Mouse (Mus musculus): ENCODE measurements around the gene Carm1. TPM values are rescaled to one million over a fixed set of nuclear protein-coding genes. Genes with fewer than 3 reads are reported as not detected.

The Carm1 gene
- polyA plus RNA-seq, 1 experiment = 98.5 TPM

DNA sequence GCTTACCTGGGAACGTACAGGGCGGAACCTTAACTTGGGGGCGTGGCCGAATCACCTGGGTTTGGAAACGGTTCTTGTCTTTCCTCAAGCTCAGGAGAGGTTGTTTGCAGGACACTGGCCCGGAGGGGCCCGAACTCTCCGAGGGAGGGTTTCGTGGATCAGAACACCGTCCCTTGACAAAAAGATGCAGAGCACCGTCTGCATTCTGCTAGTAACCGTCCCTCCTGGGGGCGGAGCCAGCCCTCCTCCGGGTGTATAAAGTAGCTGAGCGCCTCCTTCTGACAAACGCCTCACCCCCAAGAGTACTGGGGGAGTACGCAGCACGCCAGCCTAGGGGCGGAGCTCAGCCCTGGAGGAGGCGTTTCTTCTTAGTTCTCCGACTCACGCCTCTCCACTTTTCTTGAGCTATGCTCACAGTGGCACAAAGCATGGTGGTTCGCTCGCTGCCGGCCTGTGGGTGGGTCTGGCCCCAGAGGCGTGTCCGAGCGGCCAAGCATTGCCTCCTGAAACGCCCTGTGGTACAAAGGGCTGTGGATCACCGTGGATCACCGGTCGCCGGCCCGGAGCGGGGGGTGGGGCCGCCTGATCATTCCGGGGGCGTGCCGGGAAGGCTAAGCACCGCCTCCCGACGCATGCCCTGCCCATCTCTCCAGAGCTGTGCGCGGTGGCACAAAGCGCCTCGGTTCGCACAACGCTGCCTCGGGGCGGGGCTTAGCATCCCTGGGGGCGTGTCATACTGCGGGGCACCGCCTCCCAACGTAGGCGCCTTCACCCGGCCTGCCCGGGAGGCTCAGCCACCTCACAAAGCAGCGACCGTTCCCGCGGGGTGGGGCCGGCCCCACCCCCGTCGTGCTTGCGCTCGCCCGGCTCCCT is 542 bp upstream of the Carm1 start:
- H3K4me3 ChIP-seq (ENCODE audit: control insufficient read depth, insufficient read depth, low read length) = peak overlapping the region; percentile 60
- TF ChIP-seq CTCF (IDR thresholded peaks at IDR 0.05; ENCODE audit: borderline replicate concordance, control insufficient read depth, extremely low read depth, insufficient read depth, low read length, poor library complexity) (peak; percentile 93; the same call in 1 of the 2 replicates), POLR2A (IDR thresholded peaks at IDR 0.05; ENCODE audit: control insufficient read depth, extremely low read depth, insufficient read depth, low read length, poor library complexity) (peak; percentile 38)
- no peaks in the 10 kb centered on the region for H3K36me3 ChIP-seq (ENCODE audit: control insufficient read depth, insufficient read depth, low read length)
- under 1% methylated on average over 67 of the region's 67 CpGs for WGBS
- DNase-seq = peak; percentile 100
- no peaks in the 10 kb centered on the region for H3K27me3 ChIP-seq (ENCODE audit: control insufficient read depth, insufficient read depth, low read length)
- H3K4me1 ChIP-seq (replicated peaks; ENCODE audit: control insufficient read depth, insufficient read depth, low read length) = peaks cover 15% of the 10 kb centered on the region
- peak overlapping the region; percentile 25; the same call in 1 of the 2 replicates for H3K27ac ChIP-seq (ENCODE audit: control insufficient read depth, insufficient read depth, low read length)

DNA sequence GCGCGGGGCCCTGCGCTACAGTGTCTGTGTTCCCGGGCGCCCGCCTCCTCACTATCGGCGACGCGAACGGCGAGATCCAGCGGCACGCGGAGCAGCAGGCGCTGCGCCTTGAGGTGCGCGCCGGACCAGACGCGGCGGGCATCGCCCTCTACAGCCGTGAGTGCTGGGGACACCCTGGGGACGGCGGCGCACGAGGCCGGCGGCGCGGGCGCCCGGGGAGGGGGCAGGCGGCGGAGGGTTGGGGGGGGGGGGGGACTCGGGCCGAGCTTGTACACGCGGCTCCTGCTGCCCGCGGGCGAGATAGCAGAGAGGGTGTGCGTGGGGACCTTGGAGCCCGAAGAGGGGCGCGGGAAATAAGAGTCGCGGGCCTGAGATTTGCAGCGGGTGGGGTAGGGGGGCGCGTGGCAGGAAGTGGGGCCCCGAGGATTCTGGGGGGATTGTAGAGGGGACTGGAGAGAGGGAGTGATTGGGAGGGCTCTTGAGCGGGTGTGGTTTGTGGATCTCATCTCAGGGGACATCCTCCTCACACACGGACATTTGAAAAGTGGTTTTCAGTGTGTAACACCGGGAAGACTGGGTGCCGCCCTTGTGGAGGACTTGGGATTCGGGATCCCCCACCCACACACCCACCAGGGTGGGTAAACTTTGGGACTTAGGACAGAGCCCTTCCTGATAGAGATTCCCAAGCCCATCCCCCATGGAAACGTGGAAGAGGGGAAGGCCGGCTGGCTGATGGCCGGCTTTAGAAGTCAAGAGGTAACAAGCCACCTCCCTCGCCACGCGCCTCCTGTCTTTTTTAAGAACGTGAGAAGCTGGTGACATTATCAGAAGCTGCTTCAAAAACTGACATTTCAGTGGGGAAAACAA is 614 bp downstream of the Carm1 start:
- peak; percentile 51 for DNase-seq
- WGBS = 1% methylated on average over 62 of the region's 66 CpGs
- Histone ChIP-seq H3K27me3 (ENCODE audit: control insufficient read depth, insufficient read depth, low read length) (no peaks in the 10 kb centered on the region), H3K4me1 (replicated peaks; ENCODE audit: control insufficient read depth, insufficient read depth, low read length) (peaks cover 15% of the 10 kb centered on the region), H3K36me3 (ENCODE audit: control insufficient read depth, insufficient read depth, low read length) (no peaks in the 10 kb centered on the region), H3K4me3 (ENCODE audit: control insufficient read depth, insufficient read depth, low read length) (peak overlapping the region; percentile 64), H3K27ac (ENCODE audit: control insufficient read depth, insufficient read depth, low read length) (no peak overlapping the region)
- TF ChIP-seq CTCF (IDR thresholded peaks at IDR 0.05; ENCODE audit: borderline replicate concordance, control insufficient read depth, extremely low read depth, insufficient read depth, low read length, poor library complexity) (no peak), POLR2A (IDR thresholded peaks at IDR 0.05; ENCODE audit: control insufficient read depth, extremely low read depth, insufficient read depth, low read length, poor library complexity) (no peak)

DNA sequence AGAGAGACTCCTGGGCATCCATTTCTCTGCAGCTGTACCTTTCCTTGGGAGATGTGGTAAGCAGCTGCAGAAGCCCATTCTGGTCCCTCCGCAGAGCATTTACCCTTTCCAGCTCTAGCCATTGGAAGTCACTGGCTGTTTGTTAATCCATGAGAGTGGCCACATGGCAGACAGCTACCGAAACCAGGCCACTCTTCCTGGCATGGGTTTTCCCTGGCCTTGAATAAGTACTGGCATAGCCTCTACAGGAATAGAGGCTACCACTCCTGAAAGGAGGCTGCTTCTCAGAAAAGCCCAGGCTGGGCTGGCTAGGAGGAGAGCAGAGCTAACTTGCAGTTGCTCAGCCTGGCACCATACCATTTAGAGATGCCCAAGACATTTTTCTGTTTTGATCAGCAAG is 4.4 kb downstream of the Carm1 start:
- H3K27me3 ChIP-seq (ENCODE audit: control insufficient read depth, insufficient read depth, low read length) = no peaks in the 10 kb centered on the region
- WGBS = 94% methylated on average over 2 of the region's 2 CpGs
- H3K36me3 ChIP-seq (ENCODE audit: control insufficient read depth, insufficient read depth, low read length) = no peaks in the 10 kb centered on the region
- peaks cover 8% of the 10 kb centered on the region for H3K4me1 ChIP-seq (replicated peaks; ENCODE audit: control insufficient read depth, insufficient read depth, low read length)
- no peak overlapping the region for H3K27ac ChIP-seq (ENCODE audit: control insufficient read depth, insufficient read depth, low read length)
- no peak for DNase-seq
- H3K4me3 ChIP-seq (ENCODE audit: control insufficient read depth, insufficient read depth, low read length) = no peak overlapping the region
- TF ChIP-seq POLR2A (IDR thresholded peaks at IDR 0.05; ENCODE audit: control insufficient read depth, extremely low read depth, insufficient read depth, low read length, poor library complexity) (no peak), CTCF (IDR thresholded peaks at IDR 0.05; ENCODE audit: borderline replicate concordance, control insufficient read depth, extremely low read depth, insufficient read depth, low read length, poor library complexity) (no peak)

DNA sequence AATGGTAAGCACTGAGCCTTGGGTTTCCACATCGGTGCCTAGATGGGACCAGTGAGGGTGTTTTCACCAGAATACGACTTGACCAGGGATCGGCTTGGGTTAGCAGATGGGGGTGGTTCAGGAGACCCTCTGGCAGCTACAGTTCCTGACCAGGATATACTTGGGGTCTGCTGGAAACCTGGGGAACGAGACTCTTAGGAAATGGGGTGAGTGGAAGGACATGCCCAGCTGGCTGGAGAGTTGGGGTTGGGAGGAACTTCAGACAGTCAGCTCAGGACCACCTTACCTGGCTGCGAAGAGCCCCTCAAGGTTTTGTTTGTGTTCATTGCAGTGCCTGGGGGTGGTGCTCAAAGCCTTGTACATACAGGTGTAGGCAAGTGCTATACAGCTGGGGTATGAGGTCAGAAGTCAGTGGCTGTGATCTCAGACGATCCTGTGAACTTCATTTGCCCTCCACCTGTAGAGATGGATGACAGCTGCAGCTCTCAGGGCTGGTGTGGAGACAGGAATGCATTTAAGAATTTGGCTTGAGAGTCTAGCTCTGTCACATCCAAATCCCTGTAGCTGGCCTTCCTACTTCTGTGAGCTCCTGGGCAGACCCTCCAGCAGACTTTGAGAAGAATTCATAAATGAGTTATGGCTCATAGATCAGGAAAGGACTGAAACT is 7.0 kb downstream of the Carm1 start:
- TF ChIP-seq CTCF (IDR thresholded peaks at IDR 0.05; ENCODE audit: borderline replicate concordance, control insufficient read depth, extremely low read depth, insufficient read depth, low read length, poor library complexity) (no peak), POLR2A (IDR thresholded peaks at IDR 0.05; ENCODE audit: control insufficient read depth, extremely low read depth, insufficient read depth, low read length, poor library complexity) (no peak)
- no peaks in the 10 kb centered on the region for H3K36me3 ChIP-seq (ENCODE audit: control insufficient read depth, insufficient read depth, low read length)
- H3K4me3 ChIP-seq (ENCODE audit: control insufficient read depth, insufficient read depth, low read length) = no peak overlapping the region
- 90% methylated on average over 6 of the region's 6 CpGs for WGBS
- no peak for DNase-seq
- no peaks in the 10 kb centered on the region for H3K4me1 ChIP-seq (replicated peaks; ENCODE audit: control insufficient read depth, insufficient read depth, low read length)
- H3K27me3 ChIP-seq (ENCODE audit: control insufficient read depth, insufficient read depth, low read length) = no peaks in the 10 kb centered on the region
- no peak overlapping the region for H3K27ac ChIP-seq (ENCODE audit: control insufficient read depth, insufficient read depth, low read length)

DNA sequence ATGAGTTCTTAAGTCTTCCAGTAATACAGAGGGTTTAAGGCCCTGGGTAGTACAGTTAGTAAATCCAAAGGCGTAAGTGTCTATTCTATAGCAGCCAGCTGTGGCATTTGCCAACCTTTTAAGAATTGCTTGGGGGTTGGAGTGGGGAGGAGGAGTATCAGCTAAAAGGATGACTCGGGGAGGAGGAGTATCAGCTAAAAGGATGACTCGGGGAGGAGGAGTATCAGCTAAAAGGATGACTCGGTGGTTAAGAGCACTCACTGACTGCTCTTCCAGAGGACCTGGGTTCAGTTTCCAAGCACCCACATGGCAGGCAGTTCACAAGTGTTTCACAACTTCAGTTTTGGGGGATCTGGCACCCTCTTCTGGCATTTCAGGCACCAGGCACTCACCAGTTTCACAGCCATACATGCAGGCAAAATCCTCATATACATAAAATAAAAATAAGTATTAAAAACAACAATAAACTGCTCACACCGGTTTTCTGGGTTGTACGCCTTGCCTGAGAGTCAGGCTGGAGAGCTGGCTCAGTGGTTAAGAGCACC is 8.6 kb downstream of the Carm1 start:
- H3K4me3 ChIP-seq (ENCODE audit: control insufficient read depth, insufficient read depth, low read length) = no peak overlapping the region
- H3K36me3 ChIP-seq (ENCODE audit: control insufficient read depth, insufficient read depth, low read length) = no peaks in the 10 kb centered on the region
- no peaks in the 10 kb centered on the region for H3K4me1 ChIP-seq (replicated peaks; ENCODE audit: control insufficient read depth, insufficient read depth, low read length)
- TF ChIP-seq CTCF (IDR thresholded peaks at IDR 0.05; ENCODE audit: borderline replicate concordance, control insufficient read depth, extremely low read depth, insufficient read depth, low read length, poor library complexity) (no peak), POLR2A (IDR thresholded peaks at IDR 0.05; ENCODE audit: control insufficient read depth, extremely low read depth, insufficient read depth, low read length, poor library complexity) (no peak)
- no peaks in the 10 kb centered on the region for H3K27me3 ChIP-seq (ENCODE audit: control insufficient read depth, insufficient read depth, low read length)
- DNase-seq = no peak
- no peak overlapping the region for H3K27ac ChIP-seq (ENCODE audit: control insufficient read depth, insufficient read depth, low read length)
- 95% methylated on average over 6 of the region's 6 CpGs for WGBS

DNA sequence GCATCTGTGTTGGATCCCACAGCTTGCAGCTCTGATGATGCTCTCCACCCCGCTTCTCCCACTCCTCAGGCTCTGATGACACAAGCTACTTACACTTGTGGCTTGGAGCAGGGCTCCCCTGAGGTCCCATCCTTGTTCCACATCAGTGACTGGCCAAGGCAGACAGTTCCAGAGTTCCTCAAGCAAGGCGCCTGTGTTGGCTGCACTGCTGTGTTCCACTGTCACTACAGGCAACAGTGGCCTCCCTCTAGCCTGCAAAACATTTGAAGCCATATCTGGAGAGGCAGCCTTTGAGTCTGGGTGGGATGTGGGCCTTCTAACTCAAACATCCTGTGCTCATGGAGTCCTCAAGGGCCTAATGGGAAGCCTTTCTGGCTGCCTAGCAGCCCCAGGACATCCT is 10.3 kb downstream of the Carm1 start:
- no peak for DNase-seq
- WGBS = 92% methylated on average over 2 of the region's 2 CpGs
- TF ChIP-seq POLR2A (IDR thresholded peaks at IDR 0.05; ENCODE audit: control insufficient read depth, extremely low read depth, insufficient read depth, low read length, poor library complexity) (no peak), CTCF (IDR thresholded peaks at IDR 0.05; ENCODE audit: borderline replicate concordance, control insufficient read depth, extremely low read depth, insufficient read depth, low read length, poor library complexity) (no peak)
- H3K27me3 ChIP-seq (ENCODE audit: control insufficient read depth, insufficient read depth, low read length) = no peaks in the 10 kb centered on the region
- H3K36me3 ChIP-seq (ENCODE audit: control insufficient read depth, insufficient read depth, low read length) = no peaks in the 10 kb centered on the region
- H3K4me3 ChIP-seq (ENCODE audit: control insufficient read depth, insufficient read depth, low read length) = no peak overlapping the region
- H3K4me1 ChIP-seq (replicated peaks; ENCODE audit: control insufficient read depth, insufficient read depth, low read length) = no peaks in the 10 kb centered on the region
- H3K27ac ChIP-seq (ENCODE audit: control insufficient read depth, insufficient read depth, low read length) = no peak overlapping the region

Data from thymus, adult 2 months (tissue).